ENCODE assay signal across 20 mouse cellular contexts in the genomic region with DNA sequence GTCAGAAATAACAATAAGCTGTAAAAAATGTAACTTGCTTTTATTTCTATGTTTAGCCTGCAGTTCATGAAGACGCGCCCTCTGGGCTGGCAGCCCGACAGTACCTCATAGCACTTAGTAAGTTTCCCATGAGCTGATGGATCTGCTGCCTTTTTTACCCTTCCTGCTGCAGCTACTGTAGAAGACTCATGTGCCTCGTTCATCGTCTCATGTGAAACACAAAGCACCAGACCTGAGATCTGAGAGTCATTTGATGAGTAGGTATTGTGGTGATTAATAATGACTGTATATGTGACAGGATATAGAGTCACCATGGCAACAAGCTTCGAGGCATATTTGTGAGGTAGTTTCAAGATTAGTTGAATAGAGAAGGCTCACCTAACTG. TPM values are rescaled to one million over a fixed set of nuclear protein-coding genes. Genes with fewer than 3 reads are reported as not detected.
DNase-seq lines count a peak whose midpoint lies in the region; ATAC-seq and TF ChIP-seq lines count a peak whose summit lies in the region.
"Had no signal": no experiment of that assay in that cellular context is flagged by ENCODE, and none has a peak within 500 bp of the region (broad histone marks: within the 10 kb centered on the region; RNA-seq: fewer than 3 reads in every experiment).

No protein-coding gene starts in this region.

- no peak overlapping the region for H3K27ac ChIP-seq in midbrain, postnatal 0 days (ENCODE audit: low read depth, low read length)
- H3K27ac ChIP-seq in midbrain, embryonic 11.5 days (ENCODE audit: low read depth, low read length), result no peak overlapping the region
- H3K27ac ChIP-seq in limb, embryonic 14.5 days (replicated peaks; ENCODE audit: low read depth, low read length), result no peak overlapping the region
- H3K27ac ChIP-seq: embryonic facial prominence, embryonic 15.5 days; hindbrain, embryonic 12.5 days; kidney, embryonic 15.5 days; layer of hippocampus, adult 2 months; liver, embryonic 15.5 days; stomach, postnatal 0 days had no signal

- no peak for ATAC-seq in midbrain, postnatal 0 days (ENCODE audit: low FRiP score)
- ATAC-seq in midbrain, embryonic 11.5 days (ENCODE audit: low FRiP score), result no peak
- ATAC-seq in limb, embryonic 14.5 days (ENCODE audit: low FRiP score, low read depth), result peak; percentile 43; the same call in 1 of the 2 replicates
- ATAC-seq: forebrain, embryonic 14.5 days; intestine, embryonic 16.5 days had no signal

- H3K4me2 ChIP-seq in midbrain, postnatal 0 days (ENCODE audit: low read depth, low read length, poor library complexity, severe bottlenecking), result no peak overlapping the region
- no peak overlapping the region for H3K4me2 ChIP-seq in midbrain, embryonic 11.5 days
- H3K4me2 ChIP-seq in limb, embryonic 14.5 days (replicated peaks; ENCODE audit: low read depth, low read length, severe bottlenecking), result no peak overlapping the region
- H3K4me2 ChIP-seq: embryonic facial prominence, embryonic 15.5 days; hindbrain, embryonic 12.5 days; kidney, embryonic 15.5 days; liver, embryonic 15.5 days had no signal

- 62% methylated on average over 6 of the region's 6 CpGs for WGBS in midbrain, postnatal 0 days
- WGBS in midbrain, embryonic 11.5 days, result 91% methylated on average over 6 of the region's 6 CpGs
- 65% methylated on average over 6 of the region's 6 CpGs for WGBS in limb, embryonic 14.5 days

- intact Hi-C loops in gastrocnemius, postnatal 14 days (cut with DNase I; ENCODE audit: low total_unique reads), result no loop called here

- TF ChIP-seq CTCF in midbrain, postnatal 0 days (IDR thresholded peaks at IDR 0.05), result no peak

- TF ChIP-seq POLR2A in limb, embryonic 14.5 days (IDR thresholded peaks at IDR 0.05; ENCODE audit: borderline replicate concordance, extremely low read depth, insufficient read depth, insufficient read length), result no peak

- H3K9me3 ChIP-seq in midbrain, postnatal 0 days (ENCODE audit: low read length), result no peaks in the 10 kb centered on the region
- no peaks in the 10 kb centered on the region for H3K9me3 ChIP-seq in midbrain, embryonic 11.5 days (ENCODE audit: control insufficient read depth, low read length)
- H3K9me3 ChIP-seq in limb, embryonic 14.5 days (ENCODE audit: control insufficient read depth, low read length), result no peaks in the 10 kb centered on the region
- H3K9me3 ChIP-seq: embryonic facial prominence, embryonic 15.5 days; hindbrain, embryonic 12.5 days; kidney, embryonic 15.5 days; liver, embryonic 15.5 days had no signal

- no peak overlapping the region for H3K9ac ChIP-seq in midbrain, postnatal 0 days (replicated peaks; ENCODE audit: low read length, poor library complexity, severe bottlenecking)
- H3K9ac ChIP-seq in midbrain, embryonic 11.5 days (ENCODE audit: low read length), result no peak overlapping the region
- H3K9ac ChIP-seq in limb, embryonic 14.5 days (ENCODE audit: low read depth, low read length, severe bottlenecking), result no peak overlapping the region
- H3K9ac ChIP-seq: embryonic facial prominence, embryonic 15.5 days; hindbrain, embryonic 12.5 days; kidney, embryonic 15.5 days; liver, embryonic 15.5 days had no signal

- no peaks in the 10 kb centered on the region for H3K36me3 ChIP-seq in midbrain, postnatal 0 days (ENCODE audit: insufficient read depth, low read length)
- no peaks in the 10 kb centered on the region for H3K36me3 ChIP-seq in midbrain, embryonic 11.5 days (ENCODE audit: control insufficient read depth, insufficient read depth, low read length)
- no peaks in the 10 kb centered on the region for H3K36me3 ChIP-seq in limb, embryonic 14.5 days (ENCODE audit: control insufficient read depth, insufficient read depth, low read length)
- H3K36me3 ChIP-seq: embryonic facial prominence, embryonic 15.5 days; hindbrain, embryonic 12.5 days; kidney, embryonic 15.5 days; liver, embryonic 15.5 days had no signal

- no peak overlapping the region for H3K4me3 ChIP-seq in midbrain, postnatal 0 days (ENCODE audit: low read depth, low read length)
- H3K4me3 ChIP-seq in midbrain, embryonic 11.5 days (ENCODE audit: low read depth, low read length), result no peak overlapping the region
- H3K4me3 ChIP-seq in limb, embryonic 14.5 days (replicated peaks; ENCODE audit: low read length), result no peak overlapping the region
- H3K4me3 ChIP-seq: embryonic facial prominence, embryonic 15.5 days; hindbrain, embryonic 12.5 days; kidney, embryonic 15.5 days; layer of hippocampus, adult 2 months; liver, embryonic 15.5 days had no signal

- H3K27me3 ChIP-seq in midbrain, postnatal 0 days (ENCODE audit: insufficient read depth, low read length), result no peaks in the 10 kb centered on the region
- H3K27me3 ChIP-seq in midbrain, embryonic 11.5 days (ENCODE audit: control insufficient read depth, insufficient read depth, low read length), result no peaks in the 10 kb centered on the region
- no peaks in the 10 kb centered on the region for H3K27me3 ChIP-seq in limb, embryonic 14.5 days (ENCODE audit: control insufficient read depth, insufficient read depth, low read length)
- H3K27me3 ChIP-seq: embryonic facial prominence, embryonic 15.5 days; hindbrain, embryonic 12.5 days; kidney, embryonic 15.5 days; liver, embryonic 15.5 days had no signal

- DNase-seq in gastrocnemius, postnatal 14 days, result peak; percentile 44
- DNase-seq in gastrocnemius, postnatal 10 days, result no peak
- DNase-seq in midbrain, postnatal 0 days (ENCODE audit: low spot score), result peak; percentile 15
- DNase-seq in midbrain, embryonic 11.5 days (ENCODE audit: low spot score, missing footprints), result no peak
- DNase-seq in limb, embryonic 14.5 days (ENCODE audit: low spot score), result no peak
- no peak for DNase-seq in spleen, postnatal 4 days (ENCODE audit: low spot score in 2 of 2)
- no peak for DNase-seq in cerebellum, adult 18-20 months
- DNase-seq: cerebellum, postnatal 10 days; embryo, embryonic 11 days; left cerebral cortex, postnatal 4 days; midbrain, embryonic 14.5 days; thymus, postnatal 14 days had no signal

- no peaks in the 10 kb centered on the region for H3K4me1 ChIP-seq in midbrain, postnatal 0 days (ENCODE audit: insufficient read depth, low read length)
- H3K4me1 ChIP-seq in midbrain, embryonic 11.5 days (ENCODE audit: control insufficient read depth, insufficient read depth, low read length), result peaks cover 2% of the 10 kb centered on the region; the same call in 1 of the 2 replicates
- peaks cover 10% of the 10 kb centered on the region; the same call in 1 of the 2 replicates for H3K4me1 ChIP-seq in limb, embryonic 14.5 days (ENCODE audit: control insufficient read depth, insufficient read depth, low read length)
- H3K4me1 ChIP-seq: hindbrain, embryonic 12.5 days; kidney, embryonic 15.5 days; liver, embryonic 15.5 days had no signal

RNA-seq across cellular contexts. Expression of gene Cd44, which starts 55.4 kb away (rescaled TPM):
- 10 to 100 TPM; 15.5 to 21.1 TPM for total RNA-seq in gastrocnemius, postnatal 14 days (2021)
- total RNA-seq in gastrocnemius, postnatal 10 days (2021), result 10 to 100 TPM; 25.0 to 39.2 TPM
- 5.4 and 6.2 TPM in 2 replicates for total RNA-seq in midbrain, postnatal 0 days (2014; rRNA removed)
- 2.9 and 3.4 TPM in 2 replicates for polyA plus RNA-seq in midbrain, postnatal 0 days (2015; fragmentation: Nextera tagmentation; extraction: Ambion mirVana)
- 3.0 and 3.4 TPM in 2 replicates for polyA plus RNA-seq in midbrain, embryonic 11.5 days (2014; fragmentation: Nextera tagmentation; extraction: Ambion mirVana)
- polyA plus RNA-seq in limb, embryonic 14.5 days (2012; rRNA removed), result 29.3 and 32.1 TPM in 2 replicates
- 39.5 and 46.3 TPM in 2 replicates for polyA plus RNA-seq in limb, embryonic 14.5 days (2014; fragmentation: Nextera tagmentation; extraction: Ambion mirVana)

Comparison
In these comparisons a context has a peak if more than half of its experiments do, and no peak if none do; other contexts are left out.
1. DNase-seq: peak in gastrocnemius, postnatal 14 days (single experiment) and midbrain, postnatal 0 days (single experiment); none in gastrocnemius, postnatal 10 days (single experiment), midbrain, embryonic 11.5 days (single experiment), limb, embryonic 14.5 days (single experiment), spleen, postnatal 4 days (0 of 2) and cerebellum, adult 18-20 months (0 of 2).